Mouse (Mus musculus) midbrain, embryonic 13.5 days (tissue): ENCODE data around the gene Cfap97. TPM values are rescaled to one million over a fixed set of nuclear protein-coding genes. Genes with fewer than 3 reads are reported as not detected.
A peak's percentile ranks its signal among the peaks of the same experiment; 100 is the strongest.

Source experiments
- ATAC-seq: fragments of 200-750 bp; cut with Nextera tagmentation; 2 replicates; pipeline ENCODE4 v1.8.0; 2017; ENCODE audit warnings: mild to moderate bottlenecking, moderate TSS enrichment, moderate library complexity
- H3K27ac ChIP-seq: fragments of 300-500 bp; sonication (generic); 2 replicates; pipeline ENCODE4 v1.5.1; 2015; ENCODE audit warnings: inconsistent platforms, mild to moderate bottlenecking, moderate library complexity
- H3K27me3 ChIP-seq: fragments of 300-500 bp; sonication (generic); 2 replicates; pipeline ENCODE4 v1.6.1; 2015; ENCODE audit warnings: mild to moderate bottlenecking, inconsistent platforms
- H3K36me3 ChIP-seq: fragments of 300-500 bp; sonication (generic); 2 replicates; pipeline ENCODE4 v1.6.1; 2015; ENCODE audit warnings: mild to moderate bottlenecking, inconsistent platforms
- H3K4me1 ChIP-seq: fragments of 300-500 bp; sonication (generic); replicated peaks from 2 replicates; pipeline ENCODE4 v1.6.1; 2015; ENCODE audit warnings: inconsistent platforms
- H3K4me2 ChIP-seq: fragments of 300-500 bp; sonication (generic); replicated peaks from 2 replicates; pipeline ENCODE4 v1.6.1; 2015; ENCODE audit warnings: moderate library complexity, mild to moderate bottlenecking, inconsistent platforms
- H3K4me3 ChIP-seq: fragments of 300-500 bp; sonication (generic); replicated peaks from 2 replicates; pipeline ENCODE4 v1.5.1; 2015; ENCODE audit warnings: mild to moderate bottlenecking, inconsistent platforms
- H3K9ac ChIP-seq: fragments of 300-500 bp; sonication (generic); replicated peaks from 2 replicates; pipeline ENCODE4 v1.6.1; 2015; ENCODE audit warnings: mild to moderate bottlenecking, inconsistent platforms
- H3K9me3 ChIP-seq: fragments of 300-500 bp; sonication (generic); 2 replicates; pipeline ENCODE4 v1.6.1; 2016; ENCODE audit warnings: mild to moderate bottlenecking, inconsistent platforms
- WGBS: fragments of 180-500 bp; shearing (Covaris S2); methylation state at CpG from one replicate; pipeline ENCODE4 v1.1.7; 2015; 5-methylcytosine and 5-hydroxymethylcytosine counted together
- polyA plus RNA-seq: library from polyadenylated mRNA; unstranded; fragments of >200 nt; fragmentation: Nextera tagmentation; extraction: Ambion mirVana; gene quantifications from 2 replicates; pipeline ENCODE4 v1.2.1, GENCODE M21; 2015

Gene Cfap97
- polyA plus RNA-seq, 1 experiment from 2014 or later = 28.7 TPM

DNA sequence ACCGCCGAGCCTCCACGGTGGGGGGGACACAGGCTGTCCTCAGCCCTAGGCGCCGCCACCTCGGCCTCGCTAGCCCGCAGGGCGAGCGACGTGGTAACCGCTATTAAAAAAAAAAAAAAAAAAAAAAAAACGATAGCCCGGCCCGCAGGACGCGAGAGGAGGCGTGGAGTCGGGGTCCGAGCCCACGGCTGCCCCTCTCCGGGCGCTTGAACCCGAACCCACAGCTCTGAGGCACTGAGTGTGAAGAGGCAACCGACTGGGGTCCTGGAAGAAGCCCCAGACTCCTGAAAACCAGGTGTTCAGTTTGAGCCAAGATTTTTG is 12.3 kb downstream of the Cfap97 start:
- peak overlapping the region; percentile 67 for H3K4me2 ChIP-seq

DNA sequence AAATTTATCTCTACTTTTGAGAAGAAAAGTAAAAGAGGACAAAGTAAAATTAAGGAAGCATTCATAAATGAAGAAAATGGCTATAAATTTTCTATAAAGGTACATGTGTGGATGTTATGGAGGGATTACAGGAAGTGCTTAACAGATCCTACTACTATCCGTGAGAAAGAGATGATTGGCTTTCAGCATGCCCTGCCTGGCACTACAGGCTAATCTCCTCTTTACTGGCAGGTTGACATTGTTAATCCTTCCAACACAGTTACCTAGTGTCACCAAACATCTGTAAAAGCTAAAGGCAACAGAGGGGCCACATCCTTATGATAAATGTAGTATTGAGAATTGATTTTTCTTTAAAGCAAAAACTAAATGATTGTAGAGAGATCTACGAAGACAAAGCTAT is 22.1 kb downstream of the Cfap97 start:
- Histone ChIP-seq H3K9ac (no peak overlapping the region), H3K36me3 (peaks cover 22% of the 10 kb centered on the region), H3K4me1 (no peaks in the 10 kb centered on the region), H3K27ac (no peak overlapping the region), H3K9me3 (no peaks in the 10 kb centered on the region), H3K27me3 (no peaks in the 10 kb centered on the region), H3K4me2 (no peak overlapping the region), H3K4me3 (no peak overlapping the region)
- 82% methylated on average over 2 of the region's 2 CpGs for WGBS
- ATAC-seq = no peak

More for the DNA sequence above, 12.3 kb downstream of the Cfap97 start:
- peak overlapping the region; percentile 86 for H3K27ac ChIP-seq
- no peaks in the 10 kb centered on the region for H3K36me3 ChIP-seq
- H3K9me3 ChIP-seq = no peaks in the 10 kb centered on the region
- peaks cover 22% of the 10 kb centered on the region for H3K4me1 ChIP-seq
- H3K9ac ChIP-seq = peak overlapping the region; percentile 84
- H3K4me3 ChIP-seq = peak overlapping the region; percentile 70
- H3K27me3 ChIP-seq = no peaks in the 10 kb centered on the region
- 1% methylated on average over 24 of the region's 25 CpGs for WGBS
- no peak for ATAC-seq

DNA sequence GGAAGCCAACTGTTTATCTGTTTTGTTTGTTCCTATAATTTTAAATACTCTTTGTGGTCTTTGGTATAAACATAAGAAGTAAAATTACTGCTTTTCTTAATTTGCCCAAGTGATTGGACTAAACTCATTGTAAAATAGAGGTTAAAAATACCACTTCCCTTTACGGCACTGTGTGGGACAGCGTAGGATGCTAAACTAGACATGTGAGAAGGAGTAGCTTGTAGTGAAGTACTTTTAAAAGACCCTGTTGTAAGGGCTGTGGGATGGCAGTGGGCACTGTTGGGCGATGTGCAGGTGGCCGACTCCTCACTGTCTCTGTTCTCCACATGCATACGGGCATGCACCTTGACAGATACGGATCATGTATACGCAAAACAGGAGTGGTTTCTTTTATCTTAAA is 28.6 kb downstream of the Cfap97 start:
- Histone ChIP-seq H3K36me3 (peaks cover 8% of the 10 kb centered on the region; the same call in 1 of the 2 replicates), H3K9ac (no peak overlapping the region), H3K27me3 (no peaks in the 10 kb centered on the region), H3K9me3 (no peaks in the 10 kb centered on the region), H3K4me1 (no peaks in the 10 kb centered on the region), H3K27ac (no peak overlapping the region), H3K4me2 (no peak overlapping the region), H3K4me3 (no peak overlapping the region)
- no peak for ATAC-seq
- 94% methylated on average over 7 of the region's 7 CpGs for WGBS

DNA sequence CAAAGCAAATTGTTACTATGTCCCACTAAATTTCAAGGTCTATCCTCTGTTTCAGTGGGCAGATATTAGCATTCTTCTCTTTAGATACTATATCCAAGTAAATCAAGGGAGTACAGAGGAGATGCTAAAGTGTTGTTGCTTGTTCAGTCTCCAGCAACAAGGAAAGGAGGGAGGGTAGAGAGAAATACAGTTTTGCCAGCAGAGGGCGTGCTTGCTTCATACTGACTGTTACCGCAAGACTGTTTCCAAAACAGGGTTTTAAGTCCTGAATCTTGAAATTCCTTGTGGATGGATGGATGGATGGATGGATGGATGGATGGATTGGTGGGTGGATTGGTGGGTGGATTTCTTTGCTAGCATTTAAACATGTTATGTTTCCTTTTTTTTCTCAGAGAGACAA is 33.8 kb downstream of the Cfap97 start:
- Histone ChIP-seq H3K27me3 (no peaks in the 10 kb centered on the region), H3K27ac (no peak overlapping the region), H3K9me3 (no peaks in the 10 kb centered on the region), H3K4me2 (no peak overlapping the region), H3K9ac (no peak overlapping the region), H3K36me3 (0 out of 2 replicates have a peak, but pooled peaks cover 3% of the 10 kb centered on the region), H3K4me1 (no peaks in the 10 kb centered on the region), H3K4me3 (no peak overlapping the region)
- no peak for ATAC-seq
- WGBS = 4% methylated on average over 2 of the region's 2 CpGs

DNA sequence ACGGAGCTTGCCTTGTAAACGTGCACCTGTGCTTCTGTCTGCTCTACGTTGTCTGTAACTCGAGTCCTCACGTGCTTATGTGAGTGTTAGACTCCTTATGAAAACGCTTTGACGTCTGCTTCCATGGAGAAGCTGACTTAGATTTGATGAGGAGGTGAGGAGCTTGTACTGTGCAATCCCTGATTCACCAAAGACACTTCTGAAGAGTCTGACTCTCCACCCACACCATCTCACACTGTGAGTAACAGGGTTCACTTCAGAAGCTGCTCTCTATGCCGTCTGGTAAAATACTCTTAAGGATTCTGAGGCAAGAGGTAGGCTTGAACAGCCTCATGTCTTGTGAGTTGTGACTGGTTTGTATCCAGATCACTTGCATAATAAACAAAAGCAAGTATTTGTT is 41.5 kb downstream of the Cfap97 start:
- Histone ChIP-seq H3K9ac (no peak overlapping the region), H3K27ac (no peak overlapping the region), H3K4me3 (no peak overlapping the region), H3K36me3 (peaks cover 36% of the 10 kb centered on the region), H3K27me3 (no peaks in the 10 kb centered on the region), H3K4me2 (no peak overlapping the region), H3K4me1 (no peaks in the 10 kb centered on the region), H3K9me3 (no peaks in the 10 kb centered on the region)
- ATAC-seq = no peak
- 91% methylated on average over 8 of the region's 8 CpGs for WGBS

DNA sequence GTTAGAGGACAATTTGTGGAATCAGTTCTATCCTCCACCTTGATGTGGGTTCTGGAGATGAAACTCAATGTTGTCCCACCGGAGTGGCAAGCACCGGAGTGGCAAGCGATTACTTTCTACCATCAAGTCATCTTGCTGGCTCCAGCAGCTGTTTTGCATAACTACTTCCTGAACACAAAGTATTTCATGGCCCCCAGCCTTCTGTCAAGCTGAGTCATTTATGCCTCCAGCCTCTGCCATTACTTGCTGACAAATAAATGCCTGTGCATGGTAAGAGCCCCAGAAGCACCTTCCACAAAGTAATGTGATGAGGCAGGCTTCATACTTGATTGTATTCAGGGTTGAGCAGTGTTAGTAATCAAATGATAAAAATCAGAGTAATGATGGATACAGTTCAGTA is 45.3 kb downstream of the Cfap97 start:
- no peaks in the 10 kb centered on the region for H3K27me3 ChIP-seq
- H3K9ac ChIP-seq = no peak overlapping the region
- no peak overlapping the region for H3K4me2 ChIP-seq
- no peaks in the 10 kb centered on the region for H3K4me1 ChIP-seq
- H3K4me3 ChIP-seq = no peak overlapping the region
- 83% methylated on average over 3 of the region's 3 CpGs for WGBS
- ATAC-seq = no peak
- peaks cover 47% of the 10 kb centered on the region for H3K36me3 ChIP-seq
- no peak overlapping the region for H3K27ac ChIP-seq
- H3K9me3 ChIP-seq = no peaks in the 10 kb centered on the region

DNA sequence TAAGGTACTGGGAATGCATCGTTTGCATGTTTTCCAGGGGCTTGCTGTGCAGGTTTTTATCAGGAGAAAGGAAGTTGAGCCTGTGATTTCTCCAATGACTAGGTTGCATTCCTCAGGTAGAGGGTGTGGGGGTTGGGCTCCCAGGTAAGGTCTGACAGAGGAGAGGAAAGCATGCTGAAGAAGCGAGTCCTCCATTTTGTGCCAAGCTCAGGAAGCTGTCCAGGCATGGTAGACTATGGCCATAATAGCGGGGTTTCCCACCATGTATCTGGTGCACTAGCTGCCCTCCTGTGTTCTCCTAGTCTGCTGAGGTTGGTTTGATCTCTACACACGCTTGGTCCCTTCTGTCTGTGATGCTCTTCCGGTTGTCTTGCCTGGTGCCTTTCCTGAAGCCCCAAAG is 46.1 kb downstream of the Cfap97 start:
- no peaks in the 10 kb centered on the region for H3K27me3 ChIP-seq
- no peaks in the 10 kb centered on the region for H3K9me3 ChIP-seq
- H3K27ac ChIP-seq = no peak overlapping the region
- WGBS = 94% methylated on average over 5 of the region's 5 CpGs
- H3K4me3 ChIP-seq = no peak overlapping the region
- ATAC-seq = no peak
- H3K4me1 ChIP-seq = no peaks in the 10 kb centered on the region
- H3K9ac ChIP-seq = no peak overlapping the region
- H3K4me2 ChIP-seq = no peak overlapping the region
- peaks cover 49% of the 10 kb centered on the region for H3K36me3 ChIP-seq

DNA sequence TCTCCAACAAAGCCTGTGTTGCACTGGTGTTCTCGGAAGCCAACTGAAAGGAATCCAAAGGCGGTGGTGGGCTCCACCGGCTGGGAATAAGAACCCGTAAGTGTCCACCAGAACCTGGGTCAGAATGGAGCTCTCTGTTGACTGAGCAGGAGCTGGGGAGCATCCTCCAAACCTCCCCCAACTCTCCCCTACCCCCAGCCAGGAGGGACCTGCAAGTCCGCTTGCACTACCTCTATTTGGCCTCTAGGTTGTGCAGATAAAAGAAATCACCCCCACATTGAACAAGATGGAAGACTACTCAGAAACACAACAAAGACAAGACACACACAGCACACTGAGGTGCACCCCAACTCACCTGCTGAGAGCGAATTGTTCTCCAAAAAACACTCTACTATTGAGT is 50.8 kb downstream of the Cfap97 start:
- peaks cover 62% of the 10 kb centered on the region for H3K36me3 ChIP-seq
- ATAC-seq = no peak
- no peak overlapping the region for H3K4me2 ChIP-seq
- 87% methylated on average over 6 of the region's 6 CpGs for WGBS
- H3K27me3 ChIP-seq = no peaks in the 10 kb centered on the region
- no peaks in the 10 kb centered on the region for H3K9me3 ChIP-seq
- peaks cover 8% of the 10 kb centered on the region; the same call in 1 of the 2 replicates for H3K4me1 ChIP-seq
- H3K4me3 ChIP-seq = no peak overlapping the region
- no peak overlapping the region for H3K27ac ChIP-seq
- no peak overlapping the region for H3K9ac ChIP-seq

DNA sequence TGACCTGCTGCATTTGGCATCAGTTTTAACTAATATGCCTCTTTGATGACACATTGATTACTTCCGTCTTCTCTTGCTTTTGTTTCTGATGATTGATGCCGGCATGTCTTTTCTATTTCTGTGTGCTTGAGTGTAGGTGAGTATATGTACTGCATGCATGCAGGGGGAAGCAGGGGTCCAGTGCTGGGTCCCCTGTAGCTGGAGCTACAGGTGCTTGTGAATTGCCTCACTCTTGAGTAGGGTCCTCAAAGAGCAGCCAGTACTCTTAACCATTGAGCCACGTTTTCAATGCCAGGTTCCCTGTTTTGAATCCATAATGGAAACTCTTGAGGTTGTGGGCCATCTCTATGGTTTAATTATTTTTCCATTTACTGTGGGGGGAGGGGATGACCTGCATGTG is 52.7 kb downstream of the Cfap97 start:
- H3K4me3 ChIP-seq = no peak overlapping the region
- H3K9ac ChIP-seq = no peak overlapping the region
- no peak for ATAC-seq
- peaks cover 27% of the 10 kb centered on the region for H3K4me1 ChIP-seq
- no peaks in the 10 kb centered on the region for H3K27me3 ChIP-seq
- no peaks in the 10 kb centered on the region for H3K9me3 ChIP-seq
- 81% methylated on average over 3 of the region's 3 CpGs for WGBS
- H3K36me3 ChIP-seq = peaks cover 78% of the 10 kb centered on the region
- H3K27ac ChIP-seq = no peak overlapping the region
- H3K4me2 ChIP-seq = no peak overlapping the region

DNA sequence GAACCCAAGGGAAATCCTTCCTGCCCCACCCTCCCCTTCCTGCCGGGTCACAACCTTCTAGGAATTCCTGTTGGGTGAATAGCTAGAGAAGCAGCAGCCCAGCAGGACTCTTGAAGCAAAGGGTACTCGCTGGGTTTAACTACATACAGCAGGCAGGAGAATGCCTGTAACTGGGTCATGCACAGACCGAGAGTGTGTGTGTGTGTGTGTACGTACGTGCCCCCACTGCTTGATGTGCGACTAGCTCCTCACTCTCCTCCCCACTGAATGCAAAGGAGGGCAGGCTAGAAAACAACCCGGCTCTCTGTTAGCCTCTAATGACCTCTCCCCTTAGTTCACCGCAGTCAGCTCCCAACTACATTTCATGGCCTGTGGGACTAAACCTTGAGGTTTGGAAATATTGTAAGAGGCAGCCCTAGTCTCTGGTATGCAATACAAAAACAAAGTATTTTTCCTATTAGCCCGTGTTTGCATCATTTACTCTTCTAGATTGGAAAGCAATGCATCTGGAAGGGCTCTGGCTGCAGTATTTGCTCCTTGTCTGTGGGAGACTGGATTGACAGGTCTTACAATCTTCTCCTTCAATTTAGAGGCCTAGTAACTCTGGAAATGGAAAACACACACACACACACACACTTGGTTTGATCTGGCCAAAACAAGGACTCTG is 53.5 kb downstream of the Cfap97 start:
- 86% methylated on average over 9 of the region's 9 CpGs for whole genome bisulfite sequencing
- Histone ChIP-seq H3K36me3 (peaks cover 79% of the 10 kb centered on the region), H3K4me3 (no peak overlapping the region)

DNA sequence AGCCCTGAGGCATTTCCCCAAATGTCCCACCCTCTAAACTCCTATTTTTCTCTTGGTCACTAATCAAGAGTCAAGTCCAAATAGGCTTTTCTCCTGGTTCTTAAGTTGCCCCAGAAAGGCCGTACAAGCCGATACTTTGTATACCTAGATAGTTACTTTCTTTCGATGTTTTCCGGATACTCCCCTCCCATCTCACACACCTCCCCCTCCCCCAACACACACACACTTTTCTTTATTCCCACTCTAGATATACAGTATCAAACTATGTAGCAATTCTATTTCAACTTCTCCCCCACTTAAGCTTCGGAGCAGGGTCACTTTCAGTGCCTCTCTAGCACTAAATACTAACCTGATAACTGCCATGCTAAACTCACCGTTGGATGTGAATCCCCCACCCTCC is 54.5 kb downstream of the Cfap97 start:
- WGBS = 92% methylated on average over 6 of the region's 6 CpGs
- ATAC-seq = no peak

More for the DNA sequence above, 53.5 kb downstream of the Cfap97 start:
- Histone ChIP-seq H3K4me1 (peaks cover 35% of the 10 kb centered on the region), H3K27ac (no peak overlapping the region), H3K27me3 (no peaks in the 10 kb centered on the region), H3K9ac (no peak overlapping the region), H3K4me2 (no peak overlapping the region), H3K9me3 (no peaks in the 10 kb centered on the region)
- no peak for ATAC-seq

DNA sequence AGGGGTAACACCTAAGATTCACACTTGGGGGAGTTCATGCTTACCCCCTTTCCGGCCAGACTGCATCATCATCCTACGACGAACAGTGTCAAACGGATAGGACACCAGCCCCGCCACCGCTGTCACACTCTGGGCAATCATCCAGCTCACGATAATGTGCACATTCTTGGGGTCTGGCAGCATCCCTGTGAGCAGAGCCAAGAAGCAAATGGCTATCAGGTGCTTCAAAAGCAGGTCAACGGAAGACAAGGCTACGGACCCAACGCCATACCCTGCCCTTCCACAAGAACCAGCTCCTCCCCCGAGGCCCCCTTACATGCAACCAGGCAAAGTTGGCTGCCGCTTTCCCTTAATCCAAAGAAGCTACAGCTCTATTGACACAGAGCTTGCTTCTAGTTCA is 56.8 kb downstream of the Cfap97 start:
- peak overlapping the region; percentile 94 for H3K9ac ChIP-seq

More for the DNA sequence above, 54.5 kb downstream of the Cfap97 start:
- Histone ChIP-seq H3K36me3 (peaks cover 79% of the 10 kb centered on the region), H3K9me3 (no peaks in the 10 kb centered on the region), H3K27me3 (no peaks in the 10 kb centered on the region), H3K4me2 (no peak overlapping the region), H3K9ac (no peak overlapping the region), H3K4me1 (peaks cover 36% of the 10 kb centered on the region), H3K4me3 (no peak overlapping the region), H3K27ac (no peak overlapping the region)

DNA sequence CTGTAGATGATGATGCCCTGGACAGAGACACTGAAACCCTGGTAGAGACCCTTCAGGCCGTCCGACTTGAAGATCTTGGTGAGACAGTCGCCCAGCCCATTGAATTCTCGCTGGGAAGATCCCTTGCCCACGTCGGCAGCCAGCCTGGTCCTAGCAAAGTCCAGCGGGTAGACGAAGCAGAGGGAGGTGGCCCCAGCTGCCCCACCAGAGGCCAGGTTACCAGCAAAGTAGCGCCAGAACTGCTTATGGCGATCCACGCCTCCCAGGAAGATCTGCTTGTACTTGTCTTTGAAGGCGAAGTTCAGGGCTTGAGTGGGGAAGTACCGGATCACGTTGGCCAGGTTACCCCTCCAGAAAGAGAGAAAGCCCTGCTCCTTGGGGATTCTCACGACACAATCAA is 57.5 kb downstream of the Cfap97 start:
- Histone ChIP-seq H3K4me1 (peaks cover 50% of the 10 kb centered on the region), H3K4me3 (peak overlapping the region; percentile 81), H3K27ac (no peak overlapping the region), H3K36me3 (peaks cover 51% of the 10 kb centered on the region), H3K9ac (peak overlapping the region; percentile 94), H3K27me3 (no peaks in the 10 kb centered on the region), H3K4me2 (peak overlapping the region; percentile 75), H3K9me3 (no peaks in the 10 kb centered on the region)
- ATAC-seq = no peak
- 79% methylated on average over 15 of the region's 15 CpGs for WGBS

More for the DNA sequence above, 56.8 kb downstream of the Cfap97 start:
- H3K9me3 ChIP-seq = no peaks in the 10 kb centered on the region
- peaks cover 57% of the 10 kb centered on the region for H3K36me3 ChIP-seq
- no peak for ATAC-seq
- H3K4me1 ChIP-seq = peaks cover 50% of the 10 kb centered on the region
- 86% methylated on average over 12 of the region's 12 CpGs for WGBS
- H3K4me2 ChIP-seq = peak overlapping the region; percentile 75
- H3K27ac ChIP-seq = no peak overlapping the region
- H3K4me3 ChIP-seq = peak overlapping the region; percentile 81
- H3K27me3 ChIP-seq = no peaks in the 10 kb centered on the region
